Mouse (Mus musculus) erythroblast, embryonic 14.5 days (primary cell): Measurements from ENCODE around the gene Mymx. TPM values are rescaled to one million over a fixed set of nuclear protein-coding genes. Genes with fewer than 3 reads are reported as not detected.

Experiments used
- H3K27me3 ChIP-seq: 2 replicates; pipeline ENCODE4 v1.6.1; 2012; ENCODE audit warnings: inconsistent platforms; ENCODE audit not compliant: control insufficient read depth
- H3K36me3 ChIP-seq: 2 replicates; pipeline ENCODE4 v1.6.1; 2012; ENCODE audit warnings: mild to moderate bottlenecking, inconsistent platforms; ENCODE audit not compliant: control insufficient read depth
- H3K4me1 ChIP-seq: 2 replicates; pipeline ENCODE4 v1.6.1; 2012; ENCODE audit warnings: inconsistent platforms; ENCODE audit not compliant: control insufficient read depth
- H3K4me3 ChIP-seq: replicated peaks from 2 replicates; pipeline ENCODE3; 2012; ENCODE audit warnings: moderate library complexity, mild to moderate bottlenecking, inconsistent platforms
- H3K9me3 ChIP-seq: 2 replicates; pipeline ENCODE4 v1.6.1; 2012; ENCODE audit warnings: low read length, inconsistent platforms, mixed read lengths; ENCODE audit not compliant: control insufficient read depth
- GATA1 ChIP-seq: IDR thresholded peaks from 2 replicates; pipeline ENCODE4 v1.6.1; 2012; ENCODE audit warnings: low read length, inconsistent platforms, mixed read lengths
- TAL1 ChIP-seq: IDR thresholded peaks from 3 replicates; pipeline ENCODE4 v1.6.1; 2012; ENCODE audit warnings: low read length, inconsistent platforms, mixed read lengths
- polyA plus RNA-seq: library from polyadenylated mRNA; stranded (reverse); fragments of >175 nt; gene quantifications from 2 replicates; pipeline ENCODE4 v1.2.3, GENCODE M21; 2012

Mymx gene
- polyA plus RNA-seq, 1 experiment, result 0.44 TPM

- Histone ChIP-seq H3K27me3 (no peaks in the 10 kb centered on the region), H3K36me3 (no peaks in the 10 kb centered on the region), H3K4me1 (peaks cover 34% of the 10 kb centered on the region), H3K9me3 (peaks cover 2% of the 10 kb centered on the region; the same call in 1 of the 2 replicates), H3K4me3 (no peak overlapping the region)
- TF ChIP-seq GATA1, result no peak
- TF ChIP-seq TAL1, result no peak
Measured at GRCm38 (mm10) chr17:45616046-45616650, 14.2 kb upstream of the Mymx start.

- Histone ChIP-seq H3K27me3 (no peaks in the 10 kb centered on the region), H3K36me3 (no peaks in the 10 kb centered on the region), H3K4me1 (peaks cover 39% of the 10 kb centered on the region), H3K9me3 (peaks cover 2% of the 10 kb centered on the region; the same call in 1 of the 2 replicates), H3K4me3 (no peak overlapping the region)
- no peak for TF ChIP-seq TAL1
- no peak for TF ChIP-seq GATA1
Measured at GRCm38 (mm10) chr17:45612921-45613320, 11.0 kb upstream of the Mymx start.

GRCm38 (mm10) chr17:45612008-45612407, 10.1 kb upstream of the Mymx start:
- TF ChIP-seq TAL1, result no peak
- no peak for TF ChIP-seq GATA1
- peaks cover 39% of the 10 kb centered on the region for H3K4me1 ChIP-seq
- H3K36me3 ChIP-seq, result no peaks in the 10 kb centered on the region
- H3K4me3 ChIP-seq, result no peak overlapping the region
- peaks cover 2% of the 10 kb centered on the region; the same call in 1 of the 2 replicates for H3K9me3 ChIP-seq
- H3K27me3 ChIP-seq, result no peaks in the 10 kb centered on the region

- peak; percentile 49 for TF ChIP-seq TAL1
- no peak for TF ChIP-seq GATA1
- Histone ChIP-seq H3K4me1 (peaks cover 34% of the 10 kb centered on the region), H3K4me3 (peak overlapping the region; percentile 43), H3K27me3 (no peaks in the 10 kb centered on the region), H3K9me3 (peaks cover 2% of the 10 kb centered on the region; the same call in 1 of the 2 replicates), H3K36me3 (no peaks in the 10 kb centered on the region)
Measured at GRCm38 (mm10) chr17:45610144-45610866, 8.4 kb upstream of the Mymx start.

- peaks cover 44% of the 10 kb centered on the region for H3K4me1 ChIP-seq
- H3K4me3 ChIP-seq, result no peak overlapping the region
- TF ChIP-seq GATA1, result no peak
- H3K9me3 ChIP-seq, result peaks cover 2% of the 10 kb centered on the region; the same call in 1 of the 2 replicates
- H3K36me3 ChIP-seq, result no peaks in the 10 kb centered on the region
- H3K27me3 ChIP-seq, result no peaks in the 10 kb centered on the region
Measured at GRCm38 (mm10) chr17:45608396-45608795, 6.5 kb upstream of the Mymx start.

- peaks cover 46% of the 10 kb centered on the region for H3K4me1 ChIP-seq
- H3K9me3 ChIP-seq, result no peaks in the 10 kb centered on the region; the same call in 1 of the 2 replicates
- TF ChIP-seq TAL1 (no peak), GATA1 (no peak)
- no peaks in the 10 kb centered on the region for H3K27me3 ChIP-seq
- no peak overlapping the region for H3K4me3 ChIP-seq
- H3K36me3 ChIP-seq, result no peaks in the 10 kb centered on the region
Measured at GRCm38 (mm10) chr17:45606992-45607879, 5.3 kb upstream of the Mymx start.

- Histone ChIP-seq H3K9me3 (no peaks in the 10 kb centered on the region; the same call in 1 of the 2 replicates), H3K36me3 (no peaks in the 10 kb centered on the region), H3K27me3 (no peaks in the 10 kb centered on the region; the same call in 1 of the 2 replicates), H3K4me1 (peaks cover 62% of the 10 kb centered on the region), H3K4me3 (no peak overlapping the region)
- TF ChIP-seq TAL1 (no peak), GATA1 (no peak)
Measured at GRCm38 (mm10) chr17:45602984-45603383, 1.1 kb upstream of the Mymx start.

GRCm38 (mm10) chr17:45601325-45601724, 577 bp downstream of the Mymx start:
- H3K36me3 ChIP-seq, result no peaks in the 10 kb centered on the region
- H3K4me1 ChIP-seq, result peaks cover 75% of the 10 kb centered on the region
- H3K27me3 ChIP-seq, result no peaks in the 10 kb centered on the region; the same call in 1 of the 2 replicates
- H3K4me3 ChIP-seq, result peak overlapping the region; percentile 64
- no peaks in the 10 kb centered on the region for H3K9me3 ChIP-seq
- TF ChIP-seq TAL1 (no peak), GATA1 (no peak)

GRCm38 (mm10) chr17:45600267-45600666, 1.6 kb downstream of the Mymx start:
- peak overlapping the region; percentile 64 for H3K4me3 ChIP-seq
- no peaks in the 10 kb centered on the region; the same call in 1 of the 2 replicates for H3K27me3 ChIP-seq
- no peaks in the 10 kb centered on the region for H3K9me3 ChIP-seq
- no peak for TF ChIP-seq TAL1
- no peak for TF ChIP-seq GATA1
- no peaks in the 10 kb centered on the region for H3K36me3 ChIP-seq
- peaks cover 86% of the 10 kb centered on the region for H3K4me1 ChIP-seq
